Mouse (Mus musculus): ENCODE measurements at regions not wholly inside any gene's neighbourhood (a gene's known extent, or its start where the extent isn't known, plus 50 kb on each side); places are given as distances from the start of the nearest gene placed in this dataset.

- no peak for TF ChIP-seq CTCF (conservative IDR thresholded peaks at IDR 0.05; ENCODE audit: insufficient read depth, insufficient read length, low read depth, low read length)
- no peak for TF ChIP-seq POLR2A (IDR thresholded peaks at IDR 0.05; ENCODE audit: low read depth, low read length)
Measured at GRCm38 (mm10) chr2:173413906-173414656, 108.3 kb upstream of the 1700021F07Rik start.
